Mouse (Mus musculus) heart, postnatal 0 days (tissue): Measurements from ENCODE around the gene Glyctk.

Experiments
- CTCF ChIP-seq: IDR thresholded peaks from 2 replicates; pipeline ENCODE4 v1.5.1; 2016; ENCODE audit warnings: antibody characterized with exemption, control low read depth, low read depth
- EP300 ChIP-seq: IDR thresholded peaks from 2 replicates; pipeline ENCODE4 v1.6.1; 2016; ENCODE audit warnings: antibody characterized with exemption, low read depth

DNA sequence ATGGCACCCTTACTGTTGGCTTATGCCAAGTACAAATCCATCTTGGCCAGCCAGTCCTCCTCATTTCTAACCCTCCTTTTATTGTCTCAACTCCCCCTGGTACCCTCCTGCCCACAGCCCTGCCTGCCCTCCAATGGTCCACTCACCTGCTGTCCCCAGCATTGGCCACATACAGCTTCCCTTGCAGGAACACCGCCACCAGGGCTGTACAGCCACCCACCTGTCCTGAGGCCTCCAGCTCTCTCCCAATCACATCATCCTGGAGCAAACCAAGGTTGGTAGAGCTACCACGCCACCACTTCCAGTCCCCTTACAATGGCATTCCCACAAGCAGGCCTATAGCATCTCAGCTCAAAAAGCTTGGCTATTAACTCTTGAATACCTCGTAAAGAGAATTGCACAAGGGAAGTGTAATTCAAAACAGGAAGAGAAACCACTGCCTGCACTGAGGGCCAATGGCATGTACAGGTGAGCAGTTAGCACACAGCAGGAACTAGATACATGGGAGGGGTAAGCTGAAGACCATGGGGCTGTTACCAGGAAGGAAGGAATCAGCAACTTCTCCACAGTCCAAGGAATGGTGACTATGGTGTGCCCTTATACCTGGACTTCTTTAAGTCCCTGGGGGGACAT is 39.3 kb upstream of the Glyctk start:
- TF ChIP-seq CTCF (no peak), EP300 (no peak)
